Mouse (Mus musculus) lung, postnatal 4 days (tissue): ENCODE data around the gene Fhad1.
A peak's percentile ranks its signal among the peaks of the same experiment; 100 is the strongest.
"Not testable (repeated sequence)": the region's sequence is repeated elsewhere in the genome, so short reads cannot be mapped to it uniquely, and the experiment has no call there.

Experiments
- DNase-seq, 2 experiments: peaks; one replicate each; pipeline ENCODE4 v3.0.0; 2021

Gene Fhad1

DNA sequence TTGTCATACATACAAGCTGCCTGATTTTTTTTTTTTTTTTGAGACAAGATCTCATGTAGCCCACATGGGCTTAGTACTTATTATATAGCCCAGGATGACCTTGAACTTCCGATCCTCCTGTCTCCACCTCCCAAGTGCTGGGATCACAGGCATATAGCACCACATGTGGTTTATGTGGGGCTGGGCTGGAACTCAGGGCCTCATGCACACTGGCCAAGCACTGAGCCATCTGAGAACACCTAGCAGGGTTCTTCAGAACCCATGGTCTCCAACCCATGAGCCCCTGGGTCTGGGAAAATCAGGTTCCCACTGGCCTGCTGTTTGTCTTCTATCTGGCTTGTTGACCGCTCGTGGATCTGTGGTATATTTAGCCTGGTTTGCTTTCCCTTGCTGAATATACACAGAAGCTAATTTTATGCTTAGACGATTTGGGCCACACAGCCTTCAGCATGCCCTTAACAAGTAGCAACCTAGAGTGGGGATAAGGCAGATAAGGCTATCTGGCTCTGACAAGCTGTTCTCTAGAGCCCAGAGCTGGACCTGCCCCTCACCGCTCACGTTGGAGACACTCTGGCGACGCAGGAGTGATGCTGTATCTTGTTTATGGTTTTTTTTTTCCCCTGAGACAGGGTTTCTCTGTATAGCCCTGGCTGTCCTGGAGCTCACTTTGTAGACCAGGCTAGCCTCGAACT is 24.9 kb upstream of the Fhad1 start:
- DNase-seq = no peak

DNA sequence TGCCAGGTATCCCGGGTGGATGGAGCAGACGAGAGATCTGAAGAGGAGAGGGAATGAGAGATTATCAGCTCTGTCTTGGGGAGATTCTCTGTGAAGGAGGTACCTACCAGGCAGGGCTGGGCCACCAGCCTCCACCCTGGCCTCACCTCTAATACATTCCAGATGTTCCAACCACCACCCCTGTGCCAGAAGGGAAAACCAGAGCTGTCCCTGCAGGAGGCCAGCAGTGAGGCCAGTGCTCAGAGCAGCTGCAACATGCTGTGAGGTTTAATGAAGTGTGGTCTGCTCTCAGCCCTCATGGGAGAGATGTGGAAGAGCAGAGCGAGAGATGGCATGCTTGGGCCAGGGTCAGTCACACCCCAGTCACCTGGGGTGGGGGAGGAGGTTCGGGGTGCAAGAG is 23.0 kb upstream of the Fhad1 start:
- DNase-seq = no peak

DNA sequence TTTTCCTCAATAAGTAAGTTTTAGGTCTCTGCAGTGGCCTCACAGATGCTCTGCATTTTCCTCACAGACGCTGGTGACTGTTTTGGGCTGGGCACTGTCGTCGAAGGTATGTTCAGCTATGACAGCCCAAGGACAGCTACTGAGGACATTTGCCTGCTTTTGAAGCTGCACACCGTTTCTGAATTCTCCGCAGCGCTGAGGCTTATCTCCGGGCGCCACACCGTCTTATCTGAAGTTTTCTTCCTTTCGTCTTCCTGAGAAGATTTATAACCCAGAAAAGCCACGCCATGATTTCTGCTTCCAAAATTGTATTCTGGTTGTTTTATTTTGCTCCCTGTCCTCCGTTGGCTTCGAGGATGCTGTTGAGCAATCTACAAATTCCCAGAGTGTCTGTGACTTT is 13.7 kb upstream of the Fhad1 start:
- no peak for DNase-seq

DNA sequence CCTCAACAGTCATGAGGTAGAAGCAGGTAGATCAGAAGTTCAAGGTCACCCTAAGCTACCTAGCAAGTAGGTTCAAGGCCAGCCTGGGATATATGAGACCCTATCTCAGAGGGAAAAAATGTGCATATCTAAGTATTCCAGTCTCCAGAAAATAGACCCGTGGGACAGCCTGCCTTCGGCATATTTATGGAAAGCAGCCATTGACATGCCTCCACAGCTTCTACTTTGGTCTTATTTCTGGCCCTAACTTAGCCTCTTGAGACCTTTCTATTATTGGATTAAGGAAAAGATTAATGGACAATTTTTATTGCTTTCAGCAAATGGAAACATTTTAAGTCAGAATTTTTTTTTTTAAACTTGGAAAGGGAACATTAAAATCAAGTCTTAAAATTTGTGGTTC is 12.1 kb upstream of the Fhad1 start:
- DNase-seq = no peak

DNA sequence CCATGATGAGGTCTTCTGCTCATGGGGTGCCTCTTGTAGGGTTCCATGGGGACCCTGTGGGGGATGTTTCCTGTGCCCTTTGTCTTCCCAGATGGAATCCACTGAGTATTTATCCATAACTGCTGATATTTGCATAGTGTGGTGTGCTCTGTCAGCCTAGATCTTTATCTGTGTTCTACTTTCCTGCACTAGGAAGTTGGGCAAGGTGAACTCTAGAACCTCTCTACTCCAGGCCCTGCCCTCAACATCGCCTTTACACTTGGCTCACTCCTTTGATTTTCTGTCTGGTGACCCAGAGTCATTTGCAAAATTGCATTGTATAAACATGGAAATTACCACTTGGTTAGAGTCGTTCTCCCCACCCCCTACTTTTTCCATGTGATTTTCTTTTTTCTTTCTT is 9.7 kb upstream of the Fhad1 start:
- DNase-seq = no peak

DNA sequence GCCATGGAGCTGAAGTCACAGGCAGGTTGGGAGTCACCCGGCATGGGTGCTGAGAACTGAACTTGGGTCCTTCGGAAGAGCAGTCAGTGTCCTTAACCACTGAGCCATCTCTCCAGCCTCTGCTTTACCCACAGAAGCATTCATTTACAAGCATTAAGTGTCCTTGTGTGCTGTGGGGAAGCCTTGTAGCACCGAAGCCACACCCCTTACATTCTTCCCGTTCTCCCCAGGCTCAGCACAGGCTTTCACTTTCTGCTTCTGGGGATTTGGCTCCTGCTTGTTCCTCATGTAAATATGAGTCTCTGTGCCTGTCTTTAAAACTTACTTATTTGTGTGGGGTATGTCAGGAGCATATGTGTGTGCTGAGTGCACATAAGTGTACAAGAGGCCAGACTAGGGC is 8.3 kb upstream of the Fhad1 start:
- DNase-seq = no peak

DNA sequence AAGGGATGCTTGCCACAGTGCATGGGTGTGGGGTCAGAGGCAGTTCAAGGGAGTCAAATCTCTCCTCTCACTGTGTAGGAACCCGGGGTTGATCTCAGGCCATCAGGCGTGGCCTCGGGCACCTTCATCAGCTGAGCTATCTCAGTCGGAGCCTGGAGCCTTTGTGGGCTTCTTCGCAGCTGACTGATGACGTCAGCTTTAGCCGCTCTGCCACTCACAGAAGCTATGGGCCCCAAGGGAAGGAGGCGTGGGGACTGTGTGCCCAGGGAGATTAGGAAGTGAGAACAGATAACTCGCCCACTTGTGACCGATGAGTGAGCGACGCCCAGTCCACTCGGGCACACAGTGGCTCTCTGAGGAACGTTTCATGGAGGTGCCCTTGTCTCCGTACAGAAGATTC is 2.8 kb upstream of the Fhad1 start:
- peak; percentile 34 to 38 for DNase-seq

DNA sequence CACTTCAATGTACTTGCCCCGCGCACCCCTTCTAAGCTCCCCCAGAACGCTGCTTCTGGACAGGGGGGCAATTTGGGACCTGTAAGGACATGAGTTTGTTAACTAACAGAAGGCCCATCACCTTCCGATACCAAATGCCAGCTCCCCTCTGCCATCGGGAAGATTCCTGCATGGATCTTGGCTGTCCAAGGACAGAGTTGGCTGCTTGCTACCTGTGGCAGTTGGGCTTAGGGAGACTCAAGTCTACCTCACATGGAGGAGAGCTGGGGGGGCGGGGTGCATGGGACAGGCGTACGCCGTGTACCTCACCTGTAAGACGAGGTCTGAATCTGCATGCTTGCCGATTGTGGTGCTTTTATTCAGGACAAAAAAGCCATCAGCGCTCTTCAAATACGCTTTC is 3.6 kb downstream of the Fhad1 start:
- no peak for DNase-seq

DNA sequence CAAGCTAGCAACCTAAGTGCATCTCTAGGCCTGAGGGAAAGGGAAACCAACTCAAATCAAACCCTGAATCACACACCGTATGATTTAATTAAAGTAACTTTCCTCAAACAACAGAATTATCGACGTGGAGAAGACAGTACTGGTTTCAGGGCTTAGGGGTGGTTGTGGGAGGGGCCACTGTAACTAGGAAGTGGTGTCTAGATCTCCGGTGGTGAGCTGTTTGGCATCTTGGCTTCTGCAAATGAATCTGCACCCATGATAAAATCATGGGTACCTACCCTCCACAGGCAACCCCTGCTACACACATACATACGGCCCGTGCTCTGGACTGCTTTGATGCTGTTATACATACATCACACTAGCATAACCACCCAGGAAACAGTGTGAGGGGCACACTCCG is 4.4 kb downstream of the Fhad1 start:
- DNase-seq = no peak

DNA sequence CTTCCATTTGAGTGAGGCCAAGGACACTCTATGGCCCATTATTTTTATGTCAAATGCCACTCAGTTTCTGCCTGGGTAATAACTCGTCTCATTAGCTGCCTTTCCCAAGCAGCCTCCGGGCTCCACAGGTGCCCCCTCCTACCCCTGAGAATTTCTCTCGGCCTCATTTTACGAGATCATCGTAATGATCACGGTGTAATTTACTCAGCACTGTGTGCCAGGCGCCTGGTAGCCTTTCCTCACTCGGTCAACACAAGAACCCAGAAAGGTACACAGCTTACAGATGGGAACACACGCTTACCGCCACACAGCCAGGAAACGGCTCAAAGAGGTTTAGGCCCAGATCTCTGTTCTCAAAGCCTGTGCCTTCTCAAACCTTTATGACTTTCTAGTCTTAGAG is 6.7 kb downstream of the Fhad1 start:
- DNase-seq = no peak

DNA sequence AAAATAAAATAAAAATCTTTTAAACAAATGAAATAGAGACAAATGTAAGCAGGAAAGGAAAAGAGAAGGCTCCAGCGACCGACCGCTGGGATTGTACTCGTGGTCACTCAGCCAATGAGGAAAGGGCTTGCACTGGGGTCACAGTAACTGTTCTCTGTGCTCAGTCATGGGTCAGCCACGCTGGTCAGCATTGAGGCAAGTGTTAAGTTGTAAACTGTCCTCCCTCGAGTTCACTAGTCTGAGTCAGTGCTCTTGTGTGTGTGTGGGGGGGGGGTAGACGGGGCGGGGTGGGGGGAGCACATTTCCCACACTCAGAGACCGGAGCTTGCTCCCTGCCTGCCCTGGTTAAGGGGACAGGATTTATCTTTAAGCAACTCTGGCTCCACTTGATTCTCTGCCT is 14.3 kb downstream of the Fhad1 start:
- no peak for DNase-seq

DNA sequence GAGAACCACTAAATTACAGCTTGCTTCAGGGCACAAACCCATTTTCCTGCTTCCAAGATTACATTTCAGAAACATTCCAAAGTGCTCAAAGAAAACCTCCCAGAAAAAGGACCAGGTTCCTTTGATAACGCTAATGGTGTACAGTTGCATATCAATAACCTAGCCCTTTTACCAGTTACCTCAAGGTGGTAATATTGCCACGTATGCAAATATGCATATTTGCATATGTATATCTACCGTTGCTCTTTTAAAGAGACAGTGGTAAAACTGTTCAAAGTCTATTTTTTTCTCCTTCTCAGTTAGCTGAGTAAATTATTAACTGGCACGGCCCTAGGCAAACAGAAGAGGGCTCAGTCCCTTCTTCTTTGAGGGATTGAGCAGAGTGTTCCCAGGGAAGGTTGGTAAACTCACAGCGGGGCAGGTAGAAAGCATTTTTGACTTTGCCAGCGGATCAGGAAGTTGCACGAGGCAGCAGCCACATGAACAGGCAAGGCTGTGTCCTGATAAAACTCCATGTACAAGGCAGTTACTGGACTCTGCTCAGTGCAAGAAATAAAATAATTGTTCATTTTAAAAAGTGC is 15.3 kb downstream of the Fhad1 start:
- DNase-seq = no peak

DNA sequence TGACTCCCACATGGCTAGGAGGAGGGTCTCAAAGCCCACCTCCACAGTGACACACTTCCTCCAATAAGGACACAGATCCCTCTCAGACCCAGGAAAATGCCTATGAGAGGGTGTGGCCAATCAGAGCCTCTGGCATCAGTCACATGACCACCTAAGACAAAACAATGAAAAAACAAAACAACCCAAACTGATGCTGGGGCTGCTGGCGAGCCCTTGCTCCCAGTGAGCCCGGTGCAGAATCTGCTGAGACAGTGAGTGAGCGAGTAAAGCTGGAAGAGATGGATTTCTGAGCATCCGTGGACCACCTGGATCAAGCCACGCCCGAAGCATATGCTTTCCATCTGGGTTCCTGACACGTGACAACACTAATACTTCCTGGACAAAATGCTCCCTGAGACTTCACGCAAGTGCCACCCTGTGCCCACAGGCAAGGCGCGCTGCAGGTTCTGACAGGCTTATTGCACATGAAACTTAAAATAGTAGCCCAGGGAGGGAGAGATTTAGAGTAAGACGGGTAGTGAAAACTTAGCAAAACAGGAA is 16.5 kb downstream of the Fhad1 start:
- no peak for DNase-seq

DNA sequence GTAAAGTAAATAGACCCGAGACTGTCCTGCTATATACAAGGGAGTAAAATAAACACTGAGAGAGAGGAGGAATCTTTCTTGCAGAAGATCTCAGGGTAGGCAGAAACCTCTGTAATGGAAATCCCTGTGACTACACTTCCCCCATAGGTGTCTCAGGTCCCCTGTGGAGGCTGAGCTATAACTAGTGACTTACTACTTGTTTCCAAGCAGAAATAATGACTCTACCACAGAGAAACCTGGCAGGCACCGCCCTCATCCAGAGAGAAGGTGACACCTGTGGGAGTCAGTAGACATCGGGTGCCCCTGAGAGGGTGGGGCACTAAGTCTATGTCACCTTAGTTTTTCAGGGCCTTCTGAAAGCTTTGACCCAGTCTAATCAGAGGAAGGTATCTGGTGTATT is 18.0 kb downstream of the Fhad1 start:
- no peak for DNase-seq

DNA sequence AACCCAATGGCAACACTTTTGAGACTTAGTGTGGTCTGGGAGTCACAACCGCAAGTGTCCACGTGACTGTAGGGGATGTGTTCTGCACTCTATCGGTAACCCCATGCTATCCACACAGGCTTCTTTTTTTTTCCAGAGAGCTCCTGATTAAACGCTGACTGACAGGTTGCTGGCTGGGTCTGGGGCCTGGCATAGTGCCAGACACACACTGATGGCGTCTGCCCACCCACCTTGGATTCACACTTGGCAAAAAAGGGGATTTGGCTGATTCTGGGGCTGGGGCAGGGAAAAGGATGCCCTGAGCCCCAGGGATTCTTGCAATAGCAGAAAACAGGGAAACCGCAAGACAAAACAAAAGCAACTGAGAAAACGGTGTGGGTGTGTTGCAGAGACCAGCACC is 18.8 kb downstream of the Fhad1 start:
- DNase-seq = no peak

DNA sequence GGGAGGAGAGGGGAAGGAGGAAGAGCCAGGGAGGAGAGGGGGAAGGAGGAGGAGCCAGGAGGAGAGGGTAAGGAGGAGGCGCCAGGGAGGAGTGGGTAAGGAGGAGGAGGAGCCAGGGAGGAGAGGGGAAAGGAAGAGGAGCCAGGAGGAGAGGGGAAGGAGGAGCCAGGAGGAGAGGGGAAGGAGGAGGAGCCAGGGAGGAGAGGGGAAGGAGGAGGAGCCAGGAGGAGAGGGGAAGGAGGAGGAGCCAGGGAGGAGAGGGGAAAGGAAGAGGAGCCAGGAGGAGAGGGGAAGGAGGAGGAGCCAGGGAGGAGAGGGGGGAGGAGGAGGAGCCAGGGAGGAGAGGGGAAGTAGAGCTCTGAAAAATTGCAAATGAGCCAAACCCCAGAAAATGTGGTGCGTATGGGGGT is 20.8 kb downstream of the Fhad1 start:
- not testable (repeated sequence) for DNase-seq

DNA sequence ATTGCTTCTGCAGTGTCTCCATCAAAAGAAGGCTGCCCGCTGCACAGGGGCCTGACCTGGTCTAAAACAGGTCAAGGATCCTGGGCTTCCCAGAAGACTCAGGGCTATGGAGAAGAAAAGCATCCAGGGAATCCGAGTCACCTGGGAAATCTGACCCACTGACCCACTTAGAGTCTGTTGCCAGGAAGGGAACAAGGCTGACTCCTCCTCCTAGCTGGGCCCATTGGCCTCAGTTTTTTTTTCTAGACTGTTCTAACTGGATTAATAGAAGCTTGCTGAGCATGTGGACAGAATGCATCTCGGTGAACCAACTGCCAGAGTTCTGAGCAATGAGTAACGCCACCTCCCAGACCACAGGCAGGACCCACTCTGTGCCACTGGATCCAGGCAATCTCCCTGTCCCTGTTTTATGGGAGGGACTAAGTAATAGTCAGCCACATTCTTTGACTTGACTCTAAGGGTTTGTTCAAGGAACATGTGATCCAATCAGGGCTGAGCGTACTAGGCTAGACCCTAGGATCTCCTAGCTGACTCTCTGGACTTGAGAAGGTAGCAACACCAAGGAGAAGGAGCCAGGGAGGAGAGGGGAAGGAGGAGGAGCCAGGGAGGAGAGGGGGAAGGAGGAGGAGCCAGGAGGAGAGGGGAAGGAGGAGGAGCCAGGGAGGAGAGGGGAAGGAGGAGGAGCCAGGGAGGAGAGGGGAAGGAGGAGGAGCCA is 21.4 kb downstream of the Fhad1 start:
- DNase-seq = no peak

DNA sequence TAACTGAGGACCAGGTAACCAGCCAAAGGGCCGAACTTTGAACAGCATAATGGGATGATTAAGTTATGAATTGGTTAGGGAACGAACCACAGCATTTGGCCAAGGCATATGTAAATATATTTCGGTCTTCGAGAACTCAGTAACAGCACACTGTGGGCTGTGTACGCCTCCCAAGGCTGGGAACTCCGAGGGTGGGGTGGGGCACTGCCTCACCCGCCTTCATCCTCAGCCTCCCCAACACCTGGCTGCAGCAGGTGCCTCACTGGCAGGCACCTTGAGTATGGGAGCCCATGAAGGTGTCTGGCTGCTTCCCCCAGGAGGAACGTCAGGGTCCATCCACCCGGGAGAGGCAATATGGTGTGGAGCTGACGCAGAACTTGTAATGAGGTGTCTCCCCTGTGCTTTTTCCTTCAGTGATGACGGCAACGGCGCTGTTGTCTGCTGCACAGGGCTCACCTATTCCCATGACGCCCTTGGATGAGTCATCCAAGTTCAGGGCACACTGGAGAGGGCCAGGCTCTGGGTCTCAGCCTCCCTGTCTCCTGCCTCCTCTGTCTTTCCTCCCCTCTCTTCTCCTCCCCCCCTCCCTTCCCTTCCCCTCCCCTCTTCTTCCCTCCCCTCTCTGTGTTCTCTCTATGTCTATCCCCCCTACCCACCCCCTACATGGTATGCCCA is 22.2 kb downstream of the Fhad1 start:
- DNase-seq = no peak

DNA sequence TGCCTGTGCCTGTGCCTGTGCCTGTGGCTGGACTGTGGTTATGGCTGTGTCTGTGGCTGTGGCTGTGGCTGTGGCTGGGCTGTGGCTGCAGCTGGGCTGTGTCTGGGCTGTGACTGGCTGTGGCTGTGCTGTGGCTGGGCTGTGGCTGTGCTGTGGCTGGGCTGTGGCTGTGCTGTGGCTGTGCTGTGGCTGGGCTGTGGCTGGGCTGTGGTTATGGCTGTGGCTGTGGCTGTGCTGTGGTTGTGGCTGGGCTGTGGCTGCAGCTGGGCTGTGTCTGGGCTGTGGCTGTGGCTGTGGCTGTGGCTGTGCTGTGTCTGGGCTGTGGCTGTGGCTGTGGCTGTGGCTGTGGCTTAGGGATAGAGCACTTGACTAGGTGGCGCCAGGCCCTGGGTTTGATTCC is 26.7 kb downstream of the Fhad1 start:
- no peak for DNase-seq

DNA sequence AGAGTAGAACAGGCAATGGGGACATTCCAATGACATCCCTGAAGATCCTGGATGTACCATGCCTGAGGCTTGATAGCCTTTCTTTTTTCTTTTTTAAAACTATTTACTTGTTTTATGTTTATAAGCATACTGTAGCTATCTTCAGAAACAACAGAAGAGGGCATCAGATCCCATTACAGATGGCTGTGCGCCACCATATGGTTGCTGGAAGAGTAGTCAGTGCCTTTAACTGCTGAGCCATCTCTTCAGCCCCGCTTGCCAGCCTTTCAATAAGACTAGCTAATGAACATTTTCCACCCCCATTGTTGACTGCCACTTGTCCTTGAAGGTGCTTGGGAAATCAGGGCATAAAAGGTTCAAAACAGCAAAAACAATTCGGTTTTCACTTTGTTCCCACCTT is 31.2 kb downstream of the Fhad1 start:
- DNase-seq = peak in 1 of 2 experiments; percentile 21

DNA sequence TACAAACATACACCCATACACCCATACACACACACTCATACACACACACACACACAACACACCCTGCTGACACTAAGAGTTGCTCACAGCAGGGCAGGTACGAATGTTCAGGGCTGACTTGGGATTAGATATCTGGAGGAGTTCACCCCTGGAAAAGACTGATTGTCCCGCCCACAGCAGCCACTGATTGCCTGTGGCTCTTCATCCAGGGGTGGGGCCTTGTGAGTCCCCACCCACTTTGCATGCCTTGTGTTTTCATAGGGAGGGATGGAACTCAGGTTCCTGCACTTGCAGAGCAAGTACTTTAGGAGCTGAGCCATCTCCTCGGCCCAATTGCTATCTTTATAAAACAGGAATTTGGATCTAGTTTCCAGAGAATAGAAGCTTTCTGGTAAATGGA is 33.4 kb downstream of the Fhad1 start:
- DNase-seq = peak in 1 of 2 experiments; percentile 17

DNA sequence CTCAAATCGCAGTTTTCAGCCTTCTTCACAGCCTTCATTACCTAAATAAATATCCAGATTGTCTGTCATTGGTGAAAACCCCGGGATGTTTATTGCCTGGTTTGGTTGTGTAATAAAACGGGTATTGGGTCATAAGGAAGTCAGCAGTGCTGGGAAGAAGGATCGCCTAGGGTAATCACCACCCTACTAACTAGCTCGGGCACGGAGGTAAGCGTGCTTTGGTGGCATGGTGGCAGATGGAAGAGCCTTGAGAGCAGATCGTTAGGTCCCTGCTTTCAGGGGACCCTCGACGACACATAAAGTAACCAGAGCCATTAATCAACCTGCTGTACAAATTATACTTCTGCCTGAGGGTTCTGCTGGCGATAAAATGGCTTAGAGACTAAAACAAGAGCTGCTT is 36.3 kb downstream of the Fhad1 start:
- peak in 1 of 2 experiments; percentile 6 for DNase-seq

DNA sequence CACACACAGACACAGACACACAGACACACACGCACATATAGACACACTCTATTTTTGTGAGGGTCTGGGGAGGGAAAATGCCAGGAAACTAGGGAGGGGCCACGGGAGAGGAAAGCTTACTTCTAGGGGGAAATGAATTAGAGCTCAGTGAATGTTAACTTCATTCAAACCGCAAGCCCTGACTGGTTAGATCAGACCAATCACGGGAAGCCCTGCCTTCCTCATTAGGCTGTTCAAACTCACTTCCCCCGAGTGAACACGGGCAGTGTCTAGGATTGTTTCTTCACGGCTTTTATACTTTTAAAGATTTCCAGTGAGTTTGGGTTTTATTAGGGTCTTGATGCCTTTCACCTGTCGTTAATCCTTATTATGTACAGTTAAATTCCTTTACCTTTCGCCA is 37.5 kb downstream of the Fhad1 start:
- peak in 1 of 2 experiments; percentile 7 for DNase-seq

DNA sequence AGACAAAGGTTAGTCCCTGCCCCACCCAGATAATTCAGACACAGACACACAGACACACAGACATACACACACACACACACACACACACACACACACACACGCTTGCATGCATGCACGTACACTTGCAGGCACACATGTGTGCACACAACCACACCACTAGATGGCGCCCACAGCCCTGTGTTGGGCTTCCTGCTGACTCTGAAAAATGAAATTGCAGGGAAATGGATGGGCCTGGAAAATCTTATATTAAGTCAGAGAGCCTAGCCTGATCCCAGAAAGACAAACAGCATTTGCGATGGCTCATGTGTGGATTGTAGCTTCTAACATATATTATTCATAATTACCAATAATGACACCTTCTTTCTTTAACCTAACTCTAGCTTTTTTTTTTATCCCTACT is 38.7 kb downstream of the Fhad1 start:
- peak; percentile 40 to 47 for DNase-seq
